ENCODE assay signal across 8 mouse cellular contexts in the genomic region with DNA sequence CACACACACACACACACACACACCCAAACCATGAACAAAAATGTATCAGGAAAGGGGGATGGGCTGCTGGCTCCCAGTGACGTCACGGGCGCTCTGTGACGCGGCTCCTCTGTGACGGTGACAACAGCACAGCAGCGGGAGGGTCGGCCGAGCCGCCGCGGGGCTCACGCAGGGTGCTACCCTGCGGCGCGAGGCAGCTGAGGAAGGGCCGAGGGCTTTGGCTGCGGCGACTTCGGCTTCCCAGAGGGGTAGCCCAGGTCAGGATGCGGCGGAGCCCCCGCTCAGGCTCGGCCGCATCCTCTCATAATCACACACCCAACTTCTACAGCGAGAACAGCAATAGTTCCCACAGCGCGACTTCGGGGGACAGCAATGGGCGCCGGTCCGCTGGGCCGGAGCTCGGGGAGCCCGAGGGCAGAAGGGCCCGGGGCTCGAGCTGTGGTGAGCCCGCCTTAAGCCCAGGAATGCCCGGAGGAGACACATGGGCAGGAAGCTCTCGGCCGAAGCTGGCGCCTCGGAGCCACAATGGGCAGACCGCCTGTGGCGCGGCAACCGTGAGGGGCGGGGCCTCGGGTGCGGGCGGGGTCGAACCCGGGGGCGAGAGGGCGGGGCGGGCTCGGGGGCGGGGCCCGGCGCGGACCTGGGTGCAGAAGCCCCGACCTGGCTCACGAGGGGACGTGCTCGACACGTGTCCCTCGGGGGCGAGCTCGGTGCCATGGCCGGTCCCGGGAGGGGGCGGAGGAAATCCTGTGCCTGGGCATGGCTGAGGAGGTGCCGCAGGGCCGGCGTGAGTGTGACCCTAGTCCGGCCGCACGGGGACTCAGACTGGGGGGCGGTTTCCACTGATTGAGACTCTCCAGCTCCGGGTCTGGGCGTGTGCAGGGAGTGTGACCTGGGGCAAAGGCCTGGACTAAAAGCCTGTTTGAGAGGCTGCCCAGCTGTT. TPM values are rescaled to one million over a fixed set of nuclear protein-coding genes. Genes with fewer than 3 reads are reported as not detected.
DNase-seq lines count a peak whose midpoint lies in the region; ATAC-seq and TF ChIP-seq lines count a peak whose summit lies in the region.

A gene (plus strand): TSS at position 77 of the 943 bp plus-strand sequence.

- H3K36me3 ChIP-seq in E14TG2a.4 (ENCODE audit: insufficient read depth, low read length), result peaks cover 4% of the 10 kb centered on the region
- H3K36me3 ChIP-seq in heart, embryonic 12.5 days, result peaks cover 26% of the 10 kb centered on the region
- H3K36me3 ChIP-seq in kidney, embryonic 16.5 days (ENCODE audit: insufficient read depth, low read length), result peaks cover 16% of the 10 kb centered on the region
- H3K36me3 ChIP-seq in neural tube, embryonic 13.5 days, result peaks cover 25% of the 10 kb centered on the region

- peaks cover 44% of the 10 kb centered on the region for H3K27me3 ChIP-seq in E14TG2a.4 (ENCODE audit: insufficient read depth, low read length)
- no peaks in the 10 kb centered on the region for H3K27me3 ChIP-seq in heart, embryonic 12.5 days (replicated peaks)
- H3K27me3 ChIP-seq in kidney, embryonic 16.5 days (ENCODE audit: insufficient read depth, low read length), result no peaks in the 10 kb centered on the region
- H3K27me3 ChIP-seq in neural tube, embryonic 13.5 days, result no peaks in the 10 kb centered on the region

- H3K4me2 ChIP-seq in heart, embryonic 12.5 days, result peak within 1 kb of the TSS; percentile 97
- peak within 1 kb of the TSS; percentile 96 for H3K4me2 ChIP-seq in kidney, embryonic 16.5 days (replicated peaks; ENCODE audit: low read depth, low read length)
- peak within 1 kb of the TSS; percentile 88 for H3K4me2 ChIP-seq in neural tube, embryonic 13.5 days

- no peaks in the 10 kb centered on the region for H3K9me3 ChIP-seq in E14TG2a.4 (ENCODE audit: low read length)
- H3K9me3 ChIP-seq in heart, embryonic 12.5 days (replicated peaks), result no peaks in the 10 kb centered on the region
- no peaks in the 10 kb centered on the region for H3K9me3 ChIP-seq in kidney, embryonic 16.5 days (ENCODE audit: low read length)
- no peaks in the 10 kb centered on the region for H3K9me3 ChIP-seq in neural tube, embryonic 13.5 days

- peak within 1 kb of the TSS; percentile 29; the same call in 1 of the 2 replicates for H3K27ac ChIP-seq in embryonic fibroblast, embryonic 13.5 days (ENCODE audit: insufficient read depth, low read length)
- H3K27ac ChIP-seq in heart, embryonic 12.5 days (ENCODE audit: poor library complexity, severe bottlenecking), result peak within 1 kb of the TSS; percentile 77; the same call in 1 of the 2 replicates
- peak within 1 kb of the TSS; percentile 85 for H3K27ac ChIP-seq in kidney, embryonic 16.5 days (ENCODE audit: low read length)
- H3K27ac ChIP-seq in neural tube, embryonic 13.5 days (replicated peaks), result peak within 1 kb of the TSS; percentile 89

- peak; percentile 89 for ATAC-seq in heart, embryonic 12.5 days (ENCODE audit: insufficient number of reproducible peaks, low FRiP score)
- peak; percentile 87 for ATAC-seq in kidney, embryonic 16.5 days (ENCODE audit: low FRiP score, low TSS enrichment)
- peak; percentile 81 for ATAC-seq in neural tube, embryonic 13.5 days (ENCODE audit: low read depth)

- DNase-seq in brain, embryonic 14.5 days (ENCODE audit: low read depth), result peak; percentile 79
- DNase-seq in lung, adult 18-20 months, result peak; percentile 67 to 74
- peak; percentile 90 for DNase-seq in testis, postnatal 10 days (ENCODE audit: low spot score)

- H3K4me3 ChIP-seq in E14TG2a.4 (replicated peaks; ENCODE audit: low read length), result peak within 1 kb of the TSS; percentile 93
- H3K4me3 ChIP-seq in embryonic fibroblast, embryonic 13.5 days (ENCODE audit: insufficient read depth, low read length), result peak within 1 kb of the TSS; percentile 80
- H3K4me3 ChIP-seq in heart, embryonic 12.5 days, result peak within 1 kb of the TSS; percentile 76
- peak within 1 kb of the TSS; percentile 73 for H3K4me3 ChIP-seq in kidney, embryonic 16.5 days (ENCODE audit: low read length)
- H3K4me3 ChIP-seq in neural tube, embryonic 13.5 days, result peak within 1 kb of the TSS; percentile 64

- TF ChIP-seq CTCF in E14TG2a.4 (conservative IDR thresholded peaks at IDR 0.05; ENCODE audit: low read length), result no peak
- TF ChIP-seq CTCF in brain, embryonic 14.5 days (IDR thresholded peaks at IDR 0.05; ENCODE audit: borderline replicate concordance, extremely low read depth, insufficient read depth, insufficient read length), result no peak
- no peak for TF ChIP-seq CTCF in embryonic fibroblast, embryonic 13.5 days (IDR thresholded peaks at IDR 0.05; ENCODE audit: borderline replicate concordance, insufficient read depth, low read length)

- peak; percentile 65 for TF ChIP-seq POLR2A in brain, embryonic 14.5 days (IDR thresholded peaks at IDR 0.05; ENCODE audit: borderline replicate concordance, extremely low read depth, insufficient read depth, insufficient read length, poor library complexity, severe bottlenecking)
- TF ChIP-seq POLR2A in embryonic fibroblast, embryonic 13.5 days (IDR thresholded peaks at IDR 0.05; ENCODE audit: low read depth, low read length), result peak; percentile 76

- peak within 1 kb of the TSS; percentile 76 for H3K9ac ChIP-seq in heart, embryonic 12.5 days
- peak within 1 kb of the TSS; percentile 86 for H3K9ac ChIP-seq in kidney, embryonic 16.5 days (replicated peaks; ENCODE audit: low read length)
- H3K9ac ChIP-seq in neural tube, embryonic 13.5 days, result peak within 1 kb of the TSS; percentile 84

- WGBS in heart, embryonic 12.5 days, result under 1% methylated on average over 80 of the region's 81 CpGs
- under 1% methylated on average over 68 of the region's 81 CpGs for WGBS in kidney, embryonic 16.5 days
- under 1% methylated on average over 81 of the region's 81 CpGs for WGBS in neural tube, embryonic 13.5 days

- H3K4me1 ChIP-seq in E14TG2a.4 (replicated peaks; ENCODE audit: low read depth, low read length), result peaks cover 19% of the 10 kb centered on the region
- no peaks in the 10 kb centered on the region for H3K4me1 ChIP-seq in embryonic fibroblast, embryonic 13.5 days (ENCODE audit: control insufficient read depth, insufficient read depth, low read length)
- H3K4me1 ChIP-seq in heart, embryonic 12.5 days (replicated peaks), result peaks cover 12% of the 10 kb centered on the region
- H3K4me1 ChIP-seq in kidney, embryonic 16.5 days (ENCODE audit: insufficient read depth, low read length), result peaks cover 8% of the 10 kb centered on the region
- H3K4me1 ChIP-seq in neural tube, embryonic 13.5 days (replicated peaks), result peaks cover 15% of the 10 kb centered on the region

RNA-seq across cellular contexts. Expression of the gene that starts here (rescaled TPM):
- polyA plus RNA-seq in brain, embryonic 14.5 days (2012; rRNA removed), result 8.8 and 12.1 TPM in 2 replicates
- 1.5 and 3.9 TPM in 2 replicates for polyA plus RNA-seq in embryonic fibroblast, embryonic 13.5 days (2011; ENCODE audit: insufficient read length, low read depth, missing spikeins)
- polyA plus RNA-seq in heart, embryonic 12.5 days (2016; fragmentation: Nextera tagmentation; extraction: Ambion mirVana), result 3.1 and 3.3 TPM in 2 replicates
- polyA plus RNA-seq in kidney, embryonic 16.5 days (2015; fragmentation: Nextera tagmentation; extraction: Ambion mirVana), result 2.8 and 3.3 TPM in 2 replicates
- polyA plus RNA-seq in neural tube, embryonic 13.5 days (2015; fragmentation: Nextera tagmentation; extraction: Ambion mirVana), result 5.6 and 6.4 TPM in 2 replicates

Comparison
In these comparisons a context has a peak if more than half of its experiments do, and no peak if none do; other contexts are left out.
1. Peak in every context shown above with its lines: DNase-seq, ATAC-seq, H3K4me3 ChIP-seq and H3K27ac ChIP-seq.
2. H3K27ac ChIP-seq: peak in every context shown above with its lines; median percentile 89 in neural tube, embryonic 13.5 days; 85 in kidney, embryonic 16.5 days; 77 in heart, embryonic 12.5 days; 29 in embryonic fibroblast, embryonic 13.5 days.